Mouse (Mus musculus) retina, adult 2 months (tissue): ENCODE measurements around the gene Lca5.

Source experiments
- DNase-seq: peaks from one replicate; pipeline ENCODE4 v3.0.0-alpha.2; 2012; ENCODE audit warnings: low read depth, low spot score

Lca5 gene

GRCm38 (mm10) chr9:83391996-83392395, 48.9 kb downstream of the Lca5 start:
- DNase-seq = no peak

GRCm38 (mm10) chr9:83389570-83389969, 51.4 kb downstream of the Lca5 start:
- DNase-seq = no peak

- no peak for DNase-seq
These were observed 54.6 kb downstream of the Lca5 start for GRCm38 (mm10) chr9:83386264-83386855.

GRCm38 (mm10) chr9:83385301-83385700, 55.6 kb downstream of the Lca5 start:
- no peak for DNase-seq

- no peak for DNase-seq
These were observed 57.7 kb downstream of the Lca5 start for GRCm38 (mm10) chr9:83383235-83383634.

GRCm38 (mm10) chr9:83382775-83383174, 58.2 kb downstream of the Lca5 start:
- peak; percentile 42 for DNase-seq

GRCm38 (mm10) chr9:83381317-83381716, 59.6 kb downstream of the Lca5 start:
- no peak for DNase-seq

- DNase-seq = no peak
These were observed 61.3 kb downstream of the Lca5 start for GRCm38 (mm10) chr9:83379661-83380060.

GRCm38 (mm10) chr9:83377132-83377531, 63.8 kb downstream of the Lca5 start:
- no peak for DNase-seq

GRCm38 (mm10) chr9:83375522-83376176, 65.3 kb downstream of the Lca5 start:
- DNase-seq = no peak

- DNase-seq = no peak
These were observed 70.0 kb downstream of the Lca5 start for GRCm38 (mm10) chr9:83370907-83371306.

GRCm38 (mm10) chr9:83368234-83368633, 72.7 kb downstream of the Lca5 start:
- DNase-seq = peak; percentile 26

- DNase-seq = no peak
These were observed 85.1 kb downstream of the Lca5 start for GRCm38 (mm10) chr9:83355802-83356201.

- DNase-seq = no peak
These were observed 87.6 kb downstream of the Lca5 start for GRCm38 (mm10) chr9:83353316-83353715.

- DNase-seq = no peak
These were observed 89.8 kb downstream of the Lca5 start for GRCm38 (mm10) chr9:83351171-83351570.

GRCm38 (mm10) chr9:83350613-83351012, 90.3 kb downstream of the Lca5 start:
- no peak for DNase-seq

GRCm38 (mm10) chr9:83349905-83350304, 91.0 kb downstream of the Lca5 start:
- DNase-seq = no peak

GRCm38 (mm10) chr9:83349504-83349903, 91.4 kb downstream of the Lca5 start:
- no peak for DNase-seq

GRCm38 (mm10) chr9:83347521-83347920, 93.4 kb downstream of the Lca5 start:
- no peak for DNase-seq

GRCm38 (mm10) chr9:83342491-83343370, 98.2 kb downstream of the Lca5 start:
- no peak for DNase-seq
